Comparison of ENCODE assay signal across 21 mouse cellular contexts in the genomic region with DNA sequence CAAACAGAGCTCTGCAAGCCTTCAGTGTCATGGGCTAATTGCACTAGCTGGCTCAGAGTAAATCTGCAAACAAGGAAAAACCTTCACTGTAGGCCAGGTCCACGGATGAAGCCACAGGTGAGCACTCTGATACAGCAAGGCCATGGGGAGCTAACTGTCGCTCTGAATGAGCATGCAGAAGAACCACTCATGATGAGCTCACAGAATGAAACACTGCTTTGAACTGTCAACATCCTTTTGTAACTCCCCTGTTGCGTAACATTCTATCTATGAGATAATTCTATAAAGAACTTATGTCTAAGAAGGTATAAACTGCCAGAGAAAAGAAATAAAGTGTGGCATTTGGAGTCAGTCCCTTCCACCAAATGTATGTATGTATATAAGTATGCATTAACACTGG. TPM values are rescaled to one million over a fixed set of nuclear protein-coding genes. Genes with fewer than 3 reads are reported as not detected.
"Had no signal": no experiment of that assay in that cellular context is flagged by ENCODE, and none has a peak within 500 bp of the region (broad histone marks: within the 10 kb centered on the region; RNA-seq: fewer than 3 reads in every experiment).

No protein-coding gene starts in this region.

- H3K27ac ChIP-seq: liver, embryonic 15.5 days; lung, embryonic 15.5 days; macrophage; midbrain, embryonic 10.5 days; midbrain, embryonic 12.5 days; neural tube, embryonic 12.5 days; stomach, embryonic 15.5 days; stomach, postnatal 0 days had no signal

- H3K4me1 ChIP-seq: lung, embryonic 15.5 days; neural tube, embryonic 12.5 days had no signal

- H3K27me3 ChIP-seq: liver, embryonic 15.5 days; lung, embryonic 15.5 days; neural tube, embryonic 12.5 days; stomach, embryonic 15.5 days had no signal

- ATAC-seq: lung, postnatal 0 days; midbrain, embryonic 16.5 days had no signal

- H3K9ac ChIP-seq: liver, embryonic 15.5 days; lung, embryonic 15.5 days; midbrain, embryonic 12.5 days; neural tube, embryonic 12.5 days; stomach, embryonic 15.5 days had no signal

- H3K4me2 ChIP-seq: liver, embryonic 15.5 days; lung, embryonic 15.5 days; midbrain, embryonic 12.5 days; neural tube, embryonic 12.5 days; stomach, embryonic 15.5 days had no signal

- H3K9me3 ChIP-seq: liver, embryonic 15.5 days; lung, embryonic 15.5 days; midbrain, embryonic 10.5 days; midbrain, embryonic 12.5 days; neural tube, embryonic 12.5 days; stomach, embryonic 15.5 days had no signal

- DNase-seq: lung, adult 2 months; lung, postnatal 14 days; lung, postnatal 36 days; midbrain, embryonic 14.5 days; right cerebral cortex, postnatal 14 days; thymus, adult 2 months; thymus, postnatal 25 days; thymus, postnatal 4 days had no signal

- H3K4me3 ChIP-seq: liver, embryonic 15.5 days; lung, embryonic 15.5 days; midbrain, embryonic 10.5 days; midbrain, embryonic 12.5 days; neural tube, embryonic 12.5 days; stomach, embryonic 15.5 days had no signal

RNA-seq across cellular contexts. Expression of a gene that starts 21.1 kb away (rescaled TPM):
- total RNA-seq: megakaryocyte, adult 5-6 weeks; megakaryocyte-erythroid progenitor cell, adult 5-6 weeks had no signal
- polyA plus RNA-seq: macrophage; spleen, adult 2 months had no signal

RNA-seq across cellular contexts. Expression of a gene that starts 51.0 kb away (rescaled TPM):
- total RNA-seq: megakaryocyte-erythroid progenitor cell, adult 5-6 weeks had no signal
